Mouse (Mus musculus) lung, postnatal 25 days (tissue): Measurements from ENCODE around the gene Nxph3.

Experiments used
- DNase-seq: peaks from one replicate; pipeline ENCODE4 v3.0.0; 2022; ENCODE audit warnings: low spot score

Nxph3 gene

GRCm38 (mm10) chr11:95493010-95493409, 21.4 kb downstream of the Nxph3 start:
- DNase-seq, result no peak

- no peak for DNase-seq
Observed at GRCm38 (mm10) chr11:95492256-95492655, 22.1 kb downstream of the Nxph3 start.

DNA sequence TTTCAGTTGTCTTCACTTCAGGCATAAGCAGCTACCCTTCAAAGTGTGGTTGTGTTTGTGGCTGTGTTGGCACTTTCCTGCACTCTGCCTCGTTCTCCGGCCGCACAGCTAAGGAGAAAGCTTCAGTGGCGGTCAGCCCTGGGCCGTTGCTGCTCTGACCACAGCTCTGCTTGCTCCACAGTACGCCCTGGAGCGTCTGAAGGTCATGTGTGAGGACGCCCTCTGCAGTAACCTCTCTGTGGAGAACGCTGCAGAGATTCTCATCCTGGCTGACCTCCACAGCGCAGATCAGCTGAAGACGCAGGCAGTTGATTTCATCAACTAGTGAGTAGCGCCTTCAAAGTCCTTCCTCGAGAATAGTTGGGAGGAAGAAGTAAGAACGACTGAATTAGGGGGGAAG, 24.3 kb downstream of the Nxph3 start:
- DNase-seq, result no peak

DNA sequence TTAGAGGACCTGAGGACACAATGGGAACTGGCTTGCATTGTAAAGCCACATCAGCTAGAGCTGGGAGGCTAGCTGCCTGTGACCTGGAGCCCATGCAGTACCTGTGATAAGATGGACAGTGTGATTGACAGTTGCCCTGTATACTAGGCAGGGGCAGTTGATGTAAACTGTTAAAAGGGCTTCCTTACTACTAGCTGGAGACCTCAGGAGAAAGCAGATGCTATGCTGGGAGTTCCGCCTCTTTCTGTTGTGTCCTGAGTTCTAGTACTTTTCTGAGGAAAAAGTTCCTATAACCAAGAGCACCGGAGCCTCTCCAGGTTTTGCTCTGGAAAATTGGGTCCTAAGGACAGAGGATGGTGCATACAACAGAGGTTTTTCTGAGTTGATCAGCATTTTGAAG, 27.1 kb downstream of the Nxph3 start:
- DNase-seq, result no peak

DNA sequence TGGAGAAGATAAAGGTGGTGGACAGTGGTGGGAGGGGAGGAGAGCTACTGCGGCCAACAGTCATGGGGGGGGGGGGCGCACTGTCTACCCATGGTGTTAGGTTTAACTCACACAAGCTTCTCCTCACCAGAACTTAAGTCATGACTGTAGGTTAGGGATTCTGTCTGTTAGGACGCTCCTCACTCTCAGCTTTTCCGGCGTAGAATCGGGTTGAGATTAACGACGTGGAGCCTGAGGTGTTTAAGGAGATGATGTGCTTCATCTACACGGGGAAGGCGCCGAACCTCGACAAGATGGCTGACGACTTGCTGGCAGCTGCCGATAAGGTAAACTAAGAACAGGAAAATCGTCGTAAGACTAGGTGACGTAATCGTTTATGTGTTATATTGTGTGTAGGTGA, 28.7 kb downstream of the Nxph3 start:
- DNase-seq, result no peak

GRCm38 (mm10) chr11:95480662-95481061, 33.7 kb downstream of the Nxph3 start:
- DNase-seq, result no peak

DNA sequence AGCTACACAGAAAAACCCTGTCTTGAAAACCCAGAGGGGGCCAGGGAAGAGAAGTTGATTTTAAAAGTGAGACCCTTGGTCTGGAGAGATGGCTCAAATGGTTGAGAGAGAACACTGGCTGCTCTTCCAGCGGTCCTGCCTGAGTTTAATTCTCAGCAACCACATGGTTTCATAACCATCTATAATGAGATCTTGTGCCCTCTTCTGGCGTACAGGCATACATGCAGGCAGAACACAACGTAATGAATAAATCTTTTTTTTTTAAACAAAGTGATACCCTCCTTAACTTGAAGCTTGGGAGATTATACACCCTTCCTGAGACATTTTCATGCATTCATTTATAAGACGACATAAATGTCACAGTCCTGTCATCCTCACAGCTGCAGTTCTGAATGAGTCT, 34.9 kb downstream of the Nxph3 start:
- DNase-seq, result no peak

- no peak for DNase-seq
Observed at GRCm38 (mm10) chr11:95476323-95476722, 38.0 kb downstream of the Nxph3 start.

GRCm38 (mm10) chr11:95473456-95473855, 40.9 kb downstream of the Nxph3 start:
- no peak for DNase-seq

GRCm38 (mm10) chr11:95472942-95473341, 41.4 kb downstream of the Nxph3 start:
- DNase-seq, result no peak

- DNase-seq, result no peak
Observed at GRCm38 (mm10) chr11:95467731-95468130, 46.6 kb downstream of the Nxph3 start.

- DNase-seq, result no peak
Observed at GRCm38 (mm10) chr11:95462168-95462567, 52.2 kb downstream of the Nxph3 start.

GRCm38 (mm10) chr11:95460872-95461271, 53.5 kb downstream of the Nxph3 start:
- DNase-seq, result no peak
